Mouse (Mus musculus) right cerebral cortex, postnatal 10 days (tissue): ENCODE measurements around the gene Dcakd.

ENCODE experiments used
- DNase-seq, 2 experiments: peaks; one replicate each; pipeline ENCODE4 v3.0.0; 2021; ENCODE audit warnings: low spot score in 2 of 2

Dcakd gene

DNA sequence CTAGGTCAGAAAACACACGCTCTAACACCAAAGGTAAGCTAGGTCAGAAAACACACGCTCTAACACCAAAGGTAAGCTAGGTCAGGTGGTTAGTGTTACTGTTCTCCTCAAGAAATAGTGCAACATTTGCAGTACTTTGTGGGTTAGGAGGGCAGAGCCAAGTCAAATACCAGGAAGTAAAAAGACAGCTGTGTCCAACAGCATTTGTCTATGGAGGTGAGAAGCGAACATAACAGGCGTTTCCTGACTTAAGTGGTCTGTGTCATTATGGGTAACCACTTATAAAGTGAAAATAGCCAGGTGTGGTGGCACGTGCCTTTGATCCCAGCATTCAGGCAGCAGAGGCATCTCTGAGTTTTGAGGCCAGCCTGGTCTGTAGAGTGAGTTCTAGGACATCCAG, 21.5 kb upstream of the Dcakd start:
- no peak for DNase-seq

GRCm38 (mm10) chr11:103046286-103046685, 18.2 kb upstream of the Dcakd start:
- DNase-seq = no peak

DNA sequence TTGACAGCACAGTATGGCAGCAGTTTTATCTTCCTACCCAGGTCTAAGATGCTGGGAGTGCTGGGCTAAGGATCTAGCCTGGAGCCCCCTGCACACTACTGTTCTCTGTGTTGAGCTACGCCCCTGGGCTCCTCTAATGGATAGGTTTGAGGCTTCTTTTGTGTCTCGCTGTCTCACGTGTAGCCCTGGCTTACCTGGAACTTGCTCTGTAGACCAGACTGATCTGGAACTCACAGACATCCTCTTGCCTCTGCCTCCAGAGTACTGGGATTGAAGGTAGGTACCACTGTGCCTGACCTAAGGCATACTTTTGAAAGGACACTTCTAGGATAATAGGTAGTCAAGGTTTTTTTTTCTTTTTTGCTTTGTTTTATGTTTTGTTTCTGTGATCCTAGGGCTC, 15.8 kb upstream of the Dcakd start:
- DNase-seq = no peak

- no peak for DNase-seq
Observed at GRCm38 (mm10) chr11:103042828-103043227, 14.7 kb upstream of the Dcakd start.

GRCm38 (mm10) chr11:103038037-103038436, 9.9 kb upstream of the Dcakd start:
- DNase-seq = peak; percentile 70 to 72

- DNase-seq = no peak
Observed at GRCm38 (mm10) chr11:103036881-103037465, 8.8 kb upstream of the Dcakd start.

- no peak for DNase-seq
Observed at GRCm38 (mm10) chr11:103035007-103035406, 6.9 kb upstream of the Dcakd start.

GRCm38 (mm10) chr11:103033030-103033429, 4.9 kb upstream of the Dcakd start:
- DNase-seq = peak; percentile 67 to 74

- DNase-seq = no peak
Observed at GRCm38 (mm10) chr11:103027570-103028175, 460 bp downstream of the Dcakd start.

- no peak for DNase-seq
Observed at GRCm38 (mm10) chr11:103026901-103027300, 1.2 kb downstream of the Dcakd start.

DNA sequence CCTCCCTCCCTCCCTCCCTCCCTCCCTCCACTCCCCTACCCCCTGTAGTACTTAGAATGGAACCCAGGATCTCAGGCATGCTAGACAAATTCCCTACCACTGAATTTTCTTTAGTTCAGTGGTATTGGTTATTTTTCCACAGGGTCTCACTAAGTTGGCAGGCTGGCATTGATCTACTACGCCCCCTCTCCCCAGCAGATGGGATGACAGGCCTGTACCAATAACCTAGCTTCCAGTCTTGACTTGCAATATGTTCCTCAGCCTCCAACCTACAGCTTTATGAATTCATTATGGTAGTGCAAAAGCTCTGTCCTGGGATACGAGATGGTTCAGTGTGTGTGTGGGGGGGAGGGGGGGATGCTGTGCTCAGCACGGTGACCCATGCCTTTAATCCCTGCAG, 4.2 kb downstream of the Dcakd start:
- no peak for DNase-seq

DNA sequence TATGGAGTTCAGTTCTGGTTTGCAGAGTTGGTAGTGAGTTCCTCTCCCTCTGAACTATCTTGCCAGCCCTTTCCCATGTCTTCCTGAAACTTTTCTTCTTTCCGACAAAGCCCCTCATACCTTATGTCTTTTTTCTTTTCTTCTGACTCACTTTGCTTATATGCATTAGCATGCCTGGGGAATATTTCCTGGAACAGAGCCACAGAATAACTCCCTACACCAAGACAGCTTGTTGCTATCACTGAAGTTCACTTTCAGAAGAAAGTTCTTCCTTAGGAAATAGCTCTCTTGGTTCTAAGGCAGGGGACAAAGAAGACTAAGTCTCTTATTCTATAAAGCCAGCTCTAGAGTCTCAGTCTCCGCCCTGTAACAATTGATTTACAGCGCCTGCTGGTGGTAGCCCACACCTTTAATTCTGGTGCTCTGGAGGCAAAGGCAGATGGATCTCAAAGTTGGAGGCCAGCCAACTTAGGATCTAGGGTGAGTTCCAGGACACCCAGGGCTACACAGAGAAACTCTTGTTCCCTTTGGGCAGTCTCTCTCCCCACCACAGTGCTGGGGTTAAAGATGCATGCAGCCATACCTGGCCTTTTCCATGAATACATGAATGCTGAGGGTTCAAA, 7.3 kb downstream of the Dcakd start:
- DNase-seq = no peak

- no peak for DNase-seq
Observed at GRCm38 (mm10) chr11:103019325-103019724, 8.8 kb downstream of the Dcakd start.

DNA sequence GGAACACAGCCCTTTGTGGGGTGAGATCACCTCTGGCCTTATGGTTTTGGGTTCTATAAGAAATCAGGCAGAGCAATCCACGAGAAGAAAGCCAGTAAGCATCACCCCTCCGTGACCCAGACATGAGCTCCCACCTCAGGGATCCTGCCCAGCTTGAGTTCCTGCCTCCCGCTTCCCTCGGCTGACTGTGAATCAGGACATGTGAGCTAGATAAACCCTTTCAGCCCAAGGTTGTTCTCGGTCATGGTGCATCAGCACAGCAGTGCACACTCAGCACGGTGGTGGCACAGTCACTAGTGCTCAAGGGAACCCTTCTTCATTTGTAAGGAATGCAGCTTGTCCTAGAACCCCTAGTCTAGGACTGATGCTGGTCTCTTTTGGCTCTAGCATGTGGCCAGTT, 9.3 kb downstream of the Dcakd start:
- no peak for DNase-seq

GRCm38 (mm10) chr11:103017661-103018060, 10.5 kb downstream of the Dcakd start:
- no peak for DNase-seq

GRCm38 (mm10) chr11:103016930-103017329, 11.2 kb downstream of the Dcakd start:
- peak; percentile 98 to 99 for DNase-seq

DNA sequence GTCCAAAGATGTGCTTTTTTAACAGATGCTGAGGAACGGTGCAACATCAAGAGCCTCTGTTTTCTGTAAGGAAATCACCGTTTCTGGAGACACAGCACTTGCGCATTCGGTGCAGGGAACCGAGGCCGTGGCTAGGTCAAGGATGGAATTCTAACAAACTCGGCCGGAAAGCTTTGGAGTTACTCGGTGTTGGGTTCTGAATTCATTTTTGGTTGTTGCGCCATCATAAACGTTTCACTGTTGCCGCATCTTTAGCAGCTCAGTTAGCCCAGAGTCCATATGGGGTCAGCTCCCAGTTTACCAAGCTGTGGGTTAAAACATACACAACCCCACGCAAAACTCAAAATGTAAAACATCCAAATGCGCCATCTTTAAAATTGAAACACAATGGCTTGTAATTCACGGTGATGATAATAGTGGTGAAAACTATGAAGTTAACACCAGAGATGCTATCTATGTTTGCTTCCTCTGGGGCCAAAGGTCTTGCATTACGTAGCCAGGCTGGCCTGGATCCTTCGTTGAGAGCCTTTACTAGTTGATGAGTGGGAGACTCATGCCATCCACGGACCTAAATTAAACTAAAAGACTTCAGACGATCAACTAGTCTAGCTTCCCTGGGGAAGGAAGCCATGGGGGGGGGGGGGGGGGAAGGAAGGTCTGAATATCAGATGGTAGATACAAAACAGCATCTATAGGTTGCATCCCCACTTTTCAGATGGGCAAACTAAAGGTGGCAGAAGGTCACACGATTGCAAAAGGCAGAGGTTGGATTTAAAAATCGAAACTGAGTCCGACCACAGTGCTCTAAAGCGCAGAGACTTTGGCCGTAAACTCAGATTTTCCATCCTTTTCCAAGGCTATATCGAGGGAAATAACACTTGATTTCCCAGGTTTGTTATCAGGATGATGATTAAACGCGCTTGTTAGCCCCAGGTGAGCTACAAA, 12.0 kb downstream of the Dcakd start:
- DNase-seq = no peak

DNA sequence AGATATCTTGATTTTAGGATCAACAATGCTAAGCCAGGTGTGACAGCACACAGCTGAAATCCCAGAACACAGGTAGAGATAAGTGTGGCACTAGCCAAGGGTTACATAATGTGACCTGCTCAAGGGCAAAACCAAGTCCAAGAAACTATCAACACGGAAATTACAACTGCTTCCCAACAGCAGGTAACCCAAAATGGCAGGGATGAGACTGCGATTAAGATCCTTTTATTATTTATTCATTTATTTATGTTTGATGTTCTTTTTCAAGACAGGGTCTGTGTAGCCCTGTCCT, 17.0 kb downstream of the Dcakd start:
- no peak for DNase-seq

DNA sequence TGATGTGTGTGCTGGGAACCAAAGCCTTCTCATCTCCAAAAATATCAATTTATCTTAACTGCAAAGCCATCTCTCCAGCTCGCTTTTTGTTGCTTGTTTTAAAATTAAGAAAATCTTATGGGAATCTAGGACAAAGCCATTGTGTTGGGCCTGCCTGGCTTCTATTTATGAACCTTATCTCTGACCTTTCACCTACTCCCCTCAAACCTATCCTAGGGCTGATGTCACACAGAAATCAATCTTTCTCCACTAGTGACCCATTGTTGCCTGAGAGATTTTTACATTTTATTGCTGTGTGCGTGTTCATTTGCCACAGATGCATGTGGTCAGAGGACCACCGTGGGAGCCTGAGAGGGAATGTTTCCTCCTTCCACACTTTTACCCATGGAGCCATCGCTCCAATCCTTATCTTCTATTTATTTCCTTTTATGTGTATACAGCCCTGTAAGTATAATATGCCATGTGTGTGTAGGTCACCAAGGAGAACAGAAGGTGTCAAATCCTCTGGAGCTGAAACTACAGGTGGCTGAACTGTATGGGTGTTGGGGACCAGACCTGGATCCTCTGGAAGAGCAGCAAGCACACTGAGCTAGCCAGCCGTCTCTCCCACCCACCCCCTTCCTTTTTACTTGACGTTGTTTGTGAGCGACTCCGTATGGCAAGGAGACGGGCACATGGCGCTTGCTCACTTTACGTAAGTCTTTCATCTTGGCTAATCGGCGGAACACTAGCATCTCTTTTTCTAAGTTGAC, 17.5 kb downstream of the Dcakd start:
- no peak for DNase-seq

GRCm38 (mm10) chr11:103009208-103009607, 18.9 kb downstream of the Dcakd start:
- DNase-seq = peak in 1 of 2 experiments; percentile 38

DNA sequence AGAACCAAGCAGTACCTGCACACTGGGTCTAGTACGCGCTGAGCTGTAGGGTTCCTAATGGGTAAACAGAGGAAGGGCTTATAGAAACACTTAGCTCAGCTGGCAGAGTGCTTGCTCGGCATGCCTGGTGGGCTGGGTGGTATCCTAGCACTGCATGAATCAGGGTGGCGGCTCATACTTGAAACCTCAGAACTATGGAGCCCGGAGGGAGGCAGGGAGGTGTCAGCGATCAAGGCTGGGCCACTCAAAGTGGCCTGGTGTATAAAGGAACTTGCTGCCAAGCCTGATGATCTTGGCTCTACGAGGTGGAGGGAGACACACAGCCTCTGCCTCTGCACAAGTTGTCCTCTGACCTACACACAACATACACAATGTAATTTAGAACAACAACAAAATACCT, 19.6 kb downstream of the Dcakd start:
- no peak for DNase-seq

- DNase-seq = peak in 1 of 2 experiments; percentile 41
Observed at GRCm38 (mm10) chr11:103007001-103007340, 21.2 kb downstream of the Dcakd start.
